Mouse (Mus musculus): Measurements from ENCODE around the gene Gm6803.
"Not testable (repeated sequence)": the region's sequence is repeated elsewhere in the genome, so short reads cannot be mapped to it uniquely, and the experiment has no call there.

GRCm38 (mm10) chr12:88032250-88032649 is 13.7 kb upstream of the Gm6803 start:
- not testable (repeated sequence) for TF ChIP-seq POLR2A (IDR thresholded peaks at IDR 0.05; ENCODE audit: low read depth, low read length); CTCF (conservative IDR thresholded peaks at IDR 0.05; ENCODE audit: insufficient read depth, insufficient read length, low read depth, low read length)
